Mouse (Mus musculus) ovary, postnatal 14 days (tissue): ENCODE data around the gene Trappc3.
A peak's percentile ranks its signal among the peaks of the same experiment; 100 is the strongest.

ENCODE experiments used
- DNase-seq: peaks from one replicate; pipeline ENCODE4 v3.0.0; 2022; ENCODE audit warnings: low spot score

Trappc3 gene

GRCm38 (mm10) chr4:126251655-126252254 lies 10.4 kb upstream of the Trappc3 start:
- no peak for DNase-seq

- no peak for DNase-seq
These were observed 9.5 kb upstream of the Trappc3 start for GRCm38 (mm10) chr4:126252411-126253237.

GRCm38 (mm10) chr4:126253637-126254272 lies 8.4 kb upstream of the Trappc3 start:
- no peak for DNase-seq

GRCm38 (mm10) chr4:126254315-126255112 lies 7.6 kb upstream of the Trappc3 start:
- DNase-seq = no peak

GRCm38 (mm10) chr4:126255113-126256001 lies 6.8 kb upstream of the Trappc3 start:
- no peak for DNase-seq

- peak; percentile 84 for DNase-seq
These were observed 5.9 kb upstream of the Trappc3 start, which contains the start of gene Map7d1 for GRCm38 (mm10) chr4:126256131-126256791. Gene Map7d1 (minus strand): TSS chr4:126256343.

GRCm38 (mm10) chr4:126256967-126257881 lies 4.9 kb upstream of the Trappc3 start:
- no peak for DNase-seq

- no peak for DNase-seq
These were observed 3.1 kb upstream of the Trappc3 start for GRCm38 (mm10) chr4:126259063-126259462.

GRCm38 (mm10) chr4:126259523-126260160 lies 2.5 kb upstream of the Trappc3 start:
- no peak for DNase-seq

- DNase-seq = no peak
These were observed 1.5 kb upstream of the Trappc3 start for GRCm38 (mm10) chr4:126260520-126261201.

GRCm38 (mm10) chr4:126261266-126261665 lies 859 bp upstream of the Trappc3 start:
- DNase-seq = no peak

GRCm38 (mm10) chr4:126261675-126262074 lies 450 bp upstream of the Trappc3 start:
- no peak for DNase-seq

- DNase-seq = no peak
These were observed 7.2 kb downstream of the Trappc3 start for GRCm38 (mm10) chr4:126269292-126269691.

- DNase-seq = no peak
These were observed 11.6 kb downstream of the Trappc3 start for GRCm38 (mm10) chr4:126273753-126274152.

- no peak for DNase-seq
These were observed 13.0 kb downstream of the Trappc3 start for GRCm38 (mm10) chr4:126275081-126275480.

- no peak for DNase-seq
These were observed 13.6 kb downstream of the Trappc3 start for GRCm38 (mm10) chr4:126275681-126276131.

GRCm38 (mm10) chr4:126277906-126278564 lies 15.9 kb downstream of the Trappc3 start:
- peak; percentile 42 for DNase-seq

- DNase-seq = no peak
These were observed 16.4 kb downstream of the Trappc3 start for GRCm38 (mm10) chr4:126278565-126278915.
